Mouse (Mus musculus): ENCODE data around the gene Hoxc13.

DNA sequence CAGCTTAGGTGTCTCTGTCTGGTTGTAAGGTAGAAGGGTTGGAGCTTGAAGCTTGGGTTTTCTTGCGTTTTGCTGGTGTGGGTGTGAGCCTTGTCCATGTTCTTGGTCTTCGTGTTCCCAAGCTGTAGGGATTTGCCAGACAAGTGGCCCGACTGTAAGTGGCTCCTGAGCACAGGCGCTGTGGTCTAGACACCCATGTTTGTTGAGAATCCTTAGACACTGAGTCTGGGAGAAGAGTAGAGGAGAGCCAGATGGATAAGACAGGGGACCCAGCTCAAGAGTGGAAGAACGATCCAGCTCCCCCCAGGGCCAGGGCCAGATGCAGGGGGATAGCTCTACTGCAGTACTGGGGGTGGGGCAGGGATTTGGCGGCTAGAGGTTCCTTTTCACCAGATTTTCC lies 51.9 kb downstream of the Hoxc13 start:
- TF ChIP-seq CTCF (IDR thresholded peaks at IDR 0.05; ENCODE audit: insufficient read depth, low read depth, low read length) (no peak), POLR2A (IDR thresholded peaks at IDR 0.05; ENCODE audit: insufficient read depth, low read depth, low read length) (no peak)
